Comparison of ENCODE assay signal across 29 mouse cellular contexts in the genomic region with DNA sequence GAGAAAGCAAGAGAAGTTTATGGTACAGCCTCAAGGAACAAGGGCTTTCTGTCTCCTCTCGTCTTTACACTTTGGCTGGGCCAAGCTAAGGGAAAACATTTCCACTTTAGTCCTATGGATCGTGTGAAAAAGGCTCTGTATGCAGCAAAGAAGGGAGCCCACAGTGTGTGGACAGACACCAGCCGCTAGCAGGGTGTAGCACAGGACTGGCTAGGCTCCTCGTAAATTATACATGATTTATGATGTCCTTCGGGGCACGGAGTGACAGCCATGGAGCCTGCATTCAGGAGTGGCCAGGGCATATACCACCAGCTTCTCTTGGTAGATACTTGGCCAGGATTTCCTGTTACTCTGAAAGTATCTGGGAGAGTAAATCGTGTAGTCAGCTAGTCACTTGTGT.
DNase-seq lines count a peak whose midpoint lies in the region; ATAC-seq and TF ChIP-seq lines count a peak whose summit lies in the region.
"Had no signal": no experiment of that assay in that cellular context is flagged by ENCODE, and none has a peak within 500 bp of the region (broad histone marks: within the 10 kb centered on the region; RNA-seq: fewer than 3 reads in every experiment).

No protein-coding gene starts in this region.

- peaks cover 16% of the 10 kb centered on the region for H3K4me1 ChIP-seq in heart, embryonic 16.5 days (ENCODE audit: control insufficient read depth, insufficient read depth, low read length)
- no peaks in the 10 kb centered on the region for H3K4me1 ChIP-seq in embryonic facial prominence, embryonic 15.5 days
- H3K4me1 ChIP-seq in hindbrain, postnatal 0 days (ENCODE audit: insufficient read depth, low read length) = no peaks in the 10 kb centered on the region
- H3K4me1 ChIP-seq: forebrain, embryonic 10.5 days; forebrain, embryonic 15.5 days; intestine, embryonic 15.5 days; liver, embryonic 13.5 days; midbrain, embryonic 12.5 days; neural tube, embryonic 15.5 days had no signal

- H3K36me3 ChIP-seq in heart, embryonic 16.5 days (ENCODE audit: control insufficient read depth, insufficient read depth) = peaks cover 14% of the 10 kb centered on the region
- no peaks in the 10 kb centered on the region for H3K36me3 ChIP-seq in embryonic facial prominence, embryonic 15.5 days
- no peaks in the 10 kb centered on the region for H3K36me3 ChIP-seq in hindbrain, postnatal 0 days (ENCODE audit: insufficient read depth, low read length)
- H3K36me3 ChIP-seq: forebrain, embryonic 15.5 days; intestine, embryonic 15.5 days; liver, embryonic 13.5 days; neural tube, embryonic 15.5 days had no signal

- H3K4me2 ChIP-seq in heart, embryonic 16.5 days (ENCODE audit: low read depth, low read length) = no peak overlapping the region
- no peak overlapping the region for H3K4me2 ChIP-seq in embryonic facial prominence, embryonic 15.5 days (replicated peaks)
- H3K4me2 ChIP-seq in hindbrain, postnatal 0 days (ENCODE audit: low read depth, low read length) = no peak overlapping the region
- H3K4me2 ChIP-seq: forebrain, embryonic 15.5 days; heart, embryonic 11.5 days; intestine, embryonic 15.5 days; liver, embryonic 13.5 days; midbrain, embryonic 12.5 days; neural tube, embryonic 15.5 days had no signal

- H3K27ac ChIP-seq in heart, embryonic 16.5 days (ENCODE audit: low read length) = peak overlapping the region; percentile 55
- peak overlapping the region; percentile 44; the same call in 1 of the 2 replicates for H3K27ac ChIP-seq in embryonic facial prominence, embryonic 15.5 days (replicated peaks)
- H3K27ac ChIP-seq in hindbrain, postnatal 0 days = no peak overlapping the region
- H3K27ac ChIP-seq: forebrain, embryonic 10.5 days; forebrain, embryonic 15.5 days; intestine, embryonic 15.5 days; kidney, postnatal 0 days; liver, embryonic 13.5 days; midbrain, embryonic 12.5 days; neural tube, embryonic 15.5 days had no signal

- H3K9me3 ChIP-seq in heart, embryonic 16.5 days (replicated peaks; ENCODE audit: control insufficient read depth, low read length) = no peaks in the 10 kb centered on the region
- H3K9me3 ChIP-seq in embryonic facial prominence, embryonic 15.5 days (replicated peaks) = no peaks in the 10 kb centered on the region
- no peaks in the 10 kb centered on the region for H3K9me3 ChIP-seq in hindbrain, postnatal 0 days (ENCODE audit: low read length)
- H3K9me3 ChIP-seq: forebrain, embryonic 10.5 days; forebrain, embryonic 15.5 days; intestine, embryonic 15.5 days; liver, embryonic 13.5 days; midbrain, embryonic 12.5 days; neural tube, embryonic 15.5 days had no signal

- peak; percentile 11 for DNase-seq in embryo, embryonic 11 days
- no peak for DNase-seq in embryo, embryonic 10 days (ENCODE audit: low spot score)
- DNase-seq in heart, adult 9 months (ENCODE audit: low spot score in 2 of 2) = no peak
- DNase-seq in mesoderm, embryonic 11.5 days (ENCODE audit: low read depth, low spot score) = peak; percentile 6
- DNase-seq in hindbrain, postnatal 0 days (ENCODE audit: low spot score) = no peak
- DNase-seq: adrenal gland, adult 2 months; adrenal gland, postnatal 36 days; cerebellum, adult 18-20 months; cerebellum, postnatal 10 days; gastrocnemius, postnatal 36 days; kidney, adult 2 months; kidney, postnatal 4 days; layer of hippocampus, postnatal 36 days; left cerebral cortex, postnatal 4 days; liver, embryonic 13.5 days; retina, postnatal 1 day; right cerebral cortex, postnatal 14 days had no signal

- TF ChIP-seq CTCF in hindbrain, postnatal 0 days (IDR thresholded peaks at IDR 0.05; ENCODE audit: low read depth) = no peak

- no peak for ATAC-seq in heart, embryonic 16.5 days (replicated peaks; ENCODE audit: extremely low read depth, insufficient read depth, low FRiP score)
- ATAC-seq in embryonic facial prominence, embryonic 15.5 days (ENCODE audit: insufficient number of reproducible peaks, low FRiP score, low TSS enrichment, low read depth) = no peak
- no peak for ATAC-seq in hindbrain, postnatal 0 days
- ATAC-seq: activated CD4-positive, CD25-positive, alpha-beta regulatory T cell, adult 4 months; forebrain, embryonic 15.5 days; hindbrain, embryonic 16.5 days; intestine, embryonic 15.5 days had no signal

- no peak overlapping the region for H3K4me3 ChIP-seq in heart, embryonic 16.5 days (ENCODE audit: low read length)
- H3K4me3 ChIP-seq in embryonic facial prominence, embryonic 15.5 days (replicated peaks) = no peak overlapping the region
- no peak overlapping the region for H3K4me3 ChIP-seq in hindbrain, postnatal 0 days (ENCODE audit: low read length)
- H3K4me3 ChIP-seq: forebrain, embryonic 10.5 days; forebrain, embryonic 15.5 days; intestine, embryonic 15.5 days; liver, embryonic 13.5 days; midbrain, embryonic 12.5 days; neural tube, embryonic 15.5 days had no signal

- 82% methylated on average over 7 of the region's 7 CpGs for WGBS in heart, embryonic 16.5 days
- WGBS in embryonic facial prominence, embryonic 15.5 days = 79% methylated on average over 7 of the region's 7 CpGs
- 77% methylated on average over 7 of the region's 7 CpGs for WGBS in hindbrain, postnatal 0 days

- H3K27me3 ChIP-seq in heart, embryonic 16.5 days (ENCODE audit: control insufficient read depth, insufficient read depth, low read length) = no peaks in the 10 kb centered on the region
- H3K27me3 ChIP-seq in embryonic facial prominence, embryonic 15.5 days = no peaks in the 10 kb centered on the region
- no peaks in the 10 kb centered on the region for H3K27me3 ChIP-seq in hindbrain, postnatal 0 days (ENCODE audit: insufficient read depth, low read length)
- H3K27me3 ChIP-seq: CH12.LX; forebrain, embryonic 15.5 days; intestine, embryonic 15.5 days; liver, embryonic 13.5 days; midbrain, embryonic 12.5 days; neural tube, embryonic 15.5 days had no signal

- H3K9ac ChIP-seq in heart, embryonic 16.5 days (ENCODE audit: low read length) = no peak overlapping the region
- no peak overlapping the region for H3K9ac ChIP-seq in embryonic facial prominence, embryonic 15.5 days
- H3K9ac ChIP-seq in hindbrain, postnatal 0 days (replicated peaks; ENCODE audit: low read length) = no peak overlapping the region
- H3K9ac ChIP-seq: forebrain, embryonic 15.5 days; intestine, embryonic 15.5 days; liver, embryonic 13.5 days; midbrain, embryonic 12.5 days; neural tube, embryonic 15.5 days had no signal

Comparison
In these comparisons a context has a peak if more than half of its experiments do, and no peak if none do; other contexts are left out.
1. DNase-seq: peak in embryo, embryonic 11 days (single experiment) and mesoderm, embryonic 11.5 days (single experiment); none in embryo, embryonic 10 days (single experiment), heart, adult 9 months (0 of 2) and hindbrain, postnatal 0 days (single experiment).